Mouse (Mus musculus) kidney, embryonic 16.5 days (tissue): ENCODE measurements around the gene Aph1b. TPM values are rescaled to one million over a fixed set of nuclear protein-coding genes. Genes with fewer than 3 reads are reported as not detected.

Source experiments
- ATAC-seq: fragments of 200-750 bp; cut with Nextera tagmentation; 2 replicates; pipeline ENCODE4 v1.8.0; 2017; ENCODE audit warnings: moderate TSS enrichment; ENCODE audit not compliant: low FRiP score, low TSS enrichment
- H3K27ac ChIP-seq: fragments of 300-500 bp; sonication (generic); 2 replicates; pipeline ENCODE4 v1.5.1; 2014; ENCODE audit warnings: low read length
- H3K27me3 ChIP-seq: fragments of 300-500 bp; sonication (generic); 2 replicates; pipeline ENCODE4 v1.6.1; 2014; ENCODE audit warnings: low read length, control low read depth, mixed read lengths; ENCODE audit not compliant: insufficient read depth
- H3K36me3 ChIP-seq: fragments of 300-500 bp; sonication (generic); 2 replicates; pipeline ENCODE4 v1.6.1; 2014; ENCODE audit warnings: low read length, control low read depth, mixed read lengths; ENCODE audit not compliant: insufficient read depth
- H3K4me1 ChIP-seq: fragments of 300-500 bp; sonication (generic); 2 replicates; pipeline ENCODE4 v1.6.1; 2014; ENCODE audit warnings: low read length, control low read depth, mixed read lengths; ENCODE audit not compliant: insufficient read depth
- H3K4me2 ChIP-seq: fragments of 300-500 bp; sonication (generic); replicated peaks from 2 replicates; pipeline ENCODE4 v1.6.1; 2014; ENCODE audit warnings: low read depth, low read length
- H3K4me3 ChIP-seq: fragments of 300-500 bp; sonication (generic); 2 replicates; pipeline ENCODE4 v1.5.1; 2014; ENCODE audit warnings: mild to moderate bottlenecking, low read length
- H3K9ac ChIP-seq: fragments of 300-500 bp; sonication (generic); replicated peaks from 2 replicates; pipeline ENCODE4 v1.6.1; 2014; ENCODE audit warnings: low read length
- H3K9me3 ChIP-seq: fragments of 300-500 bp; sonication (generic); 2 replicates; pipeline ENCODE4 v1.6.1; 2016; ENCODE audit warnings: low read length, control low read depth
- WGBS: fragments of 180-500 bp; shearing (Covaris S2); extraction: QIAGEN DNeasy Blood & Tissue Kit; methylation state at CpG from one replicate; pipeline ENCODE4 v1.1.7; 2014; 5-methylcytosine and 5-hydroxymethylcytosine counted together
- polyA plus RNA-seq: library from polyadenylated mRNA; unstranded; fragments of >200 nt; fragmentation: Nextera tagmentation; extraction: Ambion mirVana; gene quantifications from 2 replicates; pipeline ENCODE4 v1.2.1, GENCODE M21; 2015

The Aph1b gene
- polyA plus RNA-seq, 1 experiment from 2014 or later: 11.3 TPM

DNA sequence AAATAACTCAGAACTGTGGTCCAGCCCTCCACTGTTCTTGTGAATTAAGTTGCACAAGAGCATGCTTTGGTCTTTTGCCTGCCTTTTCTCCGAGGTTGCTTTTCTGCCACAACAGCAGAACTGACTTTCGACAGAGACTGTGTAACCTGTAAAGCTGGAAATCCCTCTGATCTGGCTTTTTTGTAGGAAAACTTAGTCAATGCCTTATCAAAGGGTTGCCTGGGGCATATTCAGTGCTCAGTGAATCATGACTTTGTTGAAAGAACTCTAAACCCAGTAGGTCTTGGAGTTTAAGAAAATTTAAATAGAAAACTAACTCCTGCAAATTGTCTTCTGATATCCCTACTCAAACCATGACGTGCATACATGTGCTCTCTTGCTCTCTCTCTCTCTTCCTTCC is 64.7 kb downstream of the Aph1b start:
- no peak overlapping the region for H3K27ac ChIP-seq
- H3K9me3 ChIP-seq: no peaks in the 10 kb centered on the region
- H3K4me2 ChIP-seq: no peak overlapping the region
- H3K27me3 ChIP-seq: no peaks in the 10 kb centered on the region
- 56% methylated on average over 3 of the region's 3 CpGs for WGBS
- no peak overlapping the region for H3K9ac ChIP-seq
- H3K4me1 ChIP-seq: peaks cover 31% of the 10 kb centered on the region
- H3K36me3 ChIP-seq: no peaks in the 10 kb centered on the region
- no peak overlapping the region for H3K4me3 ChIP-seq
- ATAC-seq: no peak

DNA sequence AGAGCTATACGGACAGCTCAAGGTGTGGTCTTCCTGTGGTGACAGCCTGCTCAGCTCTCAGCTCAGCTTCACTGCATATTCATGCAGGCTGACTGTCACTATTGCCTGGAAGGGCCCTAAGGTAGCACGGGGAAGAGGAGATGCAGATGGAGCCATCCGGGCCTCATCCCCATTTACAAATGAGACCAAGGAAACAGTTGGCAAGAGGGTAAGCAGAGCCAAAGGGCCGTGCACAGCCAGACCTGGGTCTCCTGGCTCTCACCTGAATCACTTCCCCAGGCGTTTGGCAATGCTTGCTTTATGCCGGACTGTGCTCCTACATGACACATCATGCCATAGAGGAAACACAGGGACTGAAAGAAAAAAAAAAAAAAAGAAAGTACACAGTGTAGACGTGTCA is 68.0 kb downstream of the Aph1b start:
- 66% methylated on average over 7 of the region's 7 CpGs for WGBS
- H3K4me2 ChIP-seq: no peak overlapping the region
- H3K9me3 ChIP-seq: no peaks in the 10 kb centered on the region
- H3K9ac ChIP-seq: no peak overlapping the region
- no peak for ATAC-seq
- H3K27ac ChIP-seq: no peak overlapping the region
- no peaks in the 10 kb centered on the region for H3K36me3 ChIP-seq
- no peaks in the 10 kb centered on the region for H3K27me3 ChIP-seq
- no peak overlapping the region for H3K4me3 ChIP-seq
- H3K4me1 ChIP-seq: peaks cover 27% of the 10 kb centered on the region

DNA sequence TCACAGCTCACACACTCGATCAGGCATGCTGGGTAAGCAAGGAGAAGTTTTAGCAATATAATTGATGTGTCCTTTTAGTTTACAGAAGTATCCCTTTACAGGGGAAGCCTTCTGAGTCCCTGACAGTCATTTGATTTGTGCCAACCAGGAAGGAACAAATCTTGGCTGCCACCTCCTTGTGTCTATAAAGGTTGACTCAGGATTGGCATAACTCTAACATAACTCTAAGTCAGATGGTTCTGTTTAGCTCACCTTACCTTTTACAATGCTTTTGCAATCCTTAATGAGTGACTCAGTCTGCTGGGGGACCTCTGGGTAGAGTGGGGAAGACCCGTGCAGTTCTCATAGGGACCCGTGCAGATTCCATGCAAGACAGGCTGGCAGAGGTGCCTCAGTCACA is 69.7 kb downstream of the Aph1b start:
- H3K4me2 ChIP-seq: no peak overlapping the region
- ATAC-seq: no peak
- no peaks in the 10 kb centered on the region for H3K9me3 ChIP-seq
- no peaks in the 10 kb centered on the region for H3K27me3 ChIP-seq
- no peak overlapping the region for H3K27ac ChIP-seq
- 45% methylated on average over 3 of the region's 3 CpGs for WGBS
- H3K36me3 ChIP-seq: no peaks in the 10 kb centered on the region
- no peak overlapping the region for H3K4me3 ChIP-seq
- H3K4me1 ChIP-seq: peaks cover 26% of the 10 kb centered on the region
- no peak overlapping the region for H3K9ac ChIP-seq

Other genes with a start within 250 kb of the Aph1b start
- 62.4 and 67.1 TPM in 2 replicates for gene Usp3, start 202.3 kb downstream of the Aph1b start, polyA plus RNA-seq
- gene Car12, start 81.8 kb downstream of the Aph1b start, polyA plus RNA-seq: 27.7 and 30.7 TPM in 2 replicates
- 0.71 and 1.2 TPM in 2 replicates for gene Gm10647, start 1.5 kb upstream of the Aph1b start, polyA plus RNA-seq
- 11.5 and 11.7 TPM in 2 replicates for gene Aph1c, start 39.2 kb upstream of the Aph1b start, polyA plus RNA-seq
- 27.0 and 27.8 TPM in 2 replicates for gene Rab8b, start 124.2 kb upstream of the Aph1b start, polyA plus RNA-seq
- 585 and 609 TPM in 2 replicates for gene Rps27l, start 150.6 kb upstream of the Aph1b start, polyA plus RNA-seq
- 16.0 and 17.7 TPM in 2 replicates for gene Lactb, start 180.0 kb upstream of the Aph1b start, polyA plus RNA-seq